Mouse (Mus musculus) adipocyte (in vitro differentiated cells): ENCODE results near the gene Ripk1.

Experiments used
- DNase-seq: peaks from one replicate; pipeline ENCODE4 v3.0.0-alpha.2; 2016; ENCODE audit warnings: low spot score

Ripk1 gene

GRCm38 (mm10) chr13:34077492-34078271 lies 75.5 kb downstream of the Ripk1 start, which contains the start of gene Tubb2a:
Tubb2a (minus strand) TSS chr13:34078007.
- peak; percentile 62 for DNase-seq

- DNase-seq = no peak
Measured at GRCm38 (mm10) chr13:34078500-34079280, 76.5 kb downstream of the Ripk1 start.

GRCm38 (mm10) chr13:34079801-34080200 lies 77.6 kb downstream of the Ripk1 start:
- DNase-seq = peak; percentile 40

GRCm38 (mm10) chr13:34081926-34082325 lies 79.8 kb downstream of the Ripk1 start:
- no peak for DNase-seq

GRCm38 (mm10) chr13:34084026-34084750 lies 82.0 kb downstream of the Ripk1 start:
- peak; percentile 63 for DNase-seq
